Mouse (Mus musculus) cerebellum, adult 2 months (tissue): ENCODE results near the gene Inhbe.

Experiments used
- CTCF ChIP-seq: fragments of 200-500 bp; IDR thresholded peaks from 2 replicates; pipeline ENCODE4 v1.5.1; 2011; ENCODE audit warnings: low read depth, mild to moderate bottlenecking, control low read depth, low read length, moderate library complexity, borderline replicate concordance; ENCODE audit not compliant: insufficient read depth
- POLR2A ChIP-seq: fragments of 200-500 bp; IDR thresholded peaks from 2 replicates; pipeline ENCODE4 v1.6.1; 2011; ENCODE audit warnings: low read length, control low read depth, borderline replicate concordance; ENCODE audit not compliant: insufficient read depth

- TF ChIP-seq CTCF (peak; percentile 86), POLR2A (no peak)
Observed at GRCm38 (mm10) chr10:127341891-127342639, 12.1 kb downstream of the Inhbe start, which contains the start of gene Gli1.
